Mouse (Mus musculus): ENCODE measurements around the gene Cuedc1. TPM values are rescaled to one million over a fixed set of nuclear protein-coding genes. Genes with fewer than 3 reads are reported as not detected.

Cuedc1 gene
- polyA plus RNA-seq, 1 experiment: 42.0 TPM

DNA sequence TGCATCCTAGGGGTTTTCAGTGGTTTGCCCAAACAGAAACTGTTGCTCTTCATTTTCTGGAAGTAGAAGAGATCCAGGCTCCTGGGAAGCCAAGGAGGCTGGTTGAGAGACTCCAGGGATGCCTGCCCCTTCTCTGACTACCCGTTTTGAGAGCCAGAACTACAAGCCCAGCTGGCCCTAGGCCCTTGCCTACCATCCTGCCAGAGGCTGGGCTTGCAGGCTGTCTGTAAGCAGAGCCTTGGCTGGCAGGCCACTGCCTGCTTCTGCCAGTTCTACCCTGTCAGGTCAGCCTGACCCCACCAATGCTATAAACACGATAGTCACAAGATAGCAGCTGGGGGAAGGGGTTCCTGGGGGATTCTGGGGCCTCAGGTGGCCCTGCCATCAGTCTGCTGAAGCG is 57.6 kb downstream of the Cuedc1 start:
- Histone ChIP-seq H3K27ac (ENCODE audit: insufficient read depth, low read length) (peak overlapping the region; percentile 12), H3K4me1 (ENCODE audit: control insufficient read depth, insufficient read depth, low read length) (peaks cover 48% of the 10 kb centered on the region), H3K27me3 (ENCODE audit: control insufficient read depth, insufficient read depth, low read length) (no peaks in the 10 kb centered on the region), H3K4me3 (replicated peaks; ENCODE audit: insufficient read depth, low read depth, low read length) (no peak overlapping the region)
- peak in 1 of 2 experiments; percentile 68 for DNase-seq
- TF ChIP-seq CTCF (IDR thresholded peaks at IDR 0.05; ENCODE audit: borderline replicate concordance, insufficient read depth, low read depth, low read length): no peak
- no peak for TF ChIP-seq POLR2A (IDR thresholded peaks at IDR 0.05; ENCODE audit: borderline replicate concordance, insufficient read depth, low read length)
- 38% methylated on average over 3 of the region's 3 CpGs for WGBS

DNA sequence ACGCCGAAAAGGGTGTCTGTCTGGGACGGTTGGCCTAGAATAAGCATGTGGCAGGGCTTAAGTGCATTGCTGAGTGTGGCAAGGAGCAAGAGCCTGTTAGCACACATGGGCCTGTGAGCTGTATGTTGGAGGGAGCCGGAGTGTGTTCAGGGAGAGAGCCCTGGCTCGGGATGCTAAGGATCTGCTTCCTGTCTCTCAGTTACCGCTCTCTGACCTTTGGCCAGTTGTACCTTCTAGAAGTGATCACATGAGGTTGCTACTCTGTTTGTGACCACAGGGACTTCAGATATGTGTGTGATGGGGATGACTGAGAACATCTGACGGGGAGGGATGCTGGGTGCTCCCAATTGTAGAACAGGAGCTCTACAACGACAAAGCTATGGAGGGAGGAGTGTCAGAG is 58.1 kb downstream of the Cuedc1 start:
- 55% methylated on average over 8 of the region's 8 CpGs for WGBS
- Histone ChIP-seq H3K27ac (ENCODE audit: insufficient read depth, low read length) (0 out of 2 replicates have a peak overlapping the region, but pooled peaks have one; percentile 12), H3K4me1 (ENCODE audit: control insufficient read depth, insufficient read depth, low read length) (peaks cover 49% of the 10 kb centered on the region)

DNA sequence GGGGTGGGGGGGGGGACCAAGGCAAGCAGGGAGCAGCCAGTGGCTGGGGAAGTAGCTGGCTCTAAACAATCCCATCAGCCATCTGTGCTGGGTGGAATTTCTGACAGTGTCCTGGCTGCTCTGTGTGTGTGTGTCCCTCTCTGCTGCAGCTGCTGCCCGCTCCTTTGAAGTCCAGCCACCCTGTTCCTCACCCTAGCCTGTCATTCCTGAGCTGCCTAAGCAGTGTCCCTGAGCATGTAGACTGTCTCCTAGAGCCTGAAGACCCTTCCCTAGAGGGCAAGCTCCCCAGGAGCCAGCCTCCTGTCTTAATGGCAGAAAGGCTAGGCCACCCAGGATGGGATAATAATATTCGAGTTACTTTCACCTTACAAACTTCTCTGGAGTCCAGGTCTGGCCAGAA is 58.5 kb downstream of the Cuedc1 start:
- DNase-seq: no peak
- Histone ChIP-seq H3K4me1 (ENCODE audit: control insufficient read depth, insufficient read depth, low read length) (peaks cover 48% of the 10 kb centered on the region), H3K27ac (ENCODE audit: insufficient read depth, low read length) (peak overlapping the region; percentile 13; the same call in 1 of the 2 replicates)

More for the DNA sequence above, 58.1 kb downstream of the Cuedc1 start:
- no peak for TF ChIP-seq CTCF (IDR thresholded peaks at IDR 0.05; ENCODE audit: borderline replicate concordance, insufficient read depth, low read depth, low read length)
- TF ChIP-seq POLR2A (IDR thresholded peaks at IDR 0.05; ENCODE audit: borderline replicate concordance, insufficient read depth, low read length): no peak
- no peaks in the 10 kb centered on the region for H3K27me3 ChIP-seq (ENCODE audit: control insufficient read depth, insufficient read depth, low read length)
- no peak for DNase-seq
- H3K4me3 ChIP-seq (replicated peaks; ENCODE audit: insufficient read depth, low read depth, low read length): no peak overlapping the region

DNA sequence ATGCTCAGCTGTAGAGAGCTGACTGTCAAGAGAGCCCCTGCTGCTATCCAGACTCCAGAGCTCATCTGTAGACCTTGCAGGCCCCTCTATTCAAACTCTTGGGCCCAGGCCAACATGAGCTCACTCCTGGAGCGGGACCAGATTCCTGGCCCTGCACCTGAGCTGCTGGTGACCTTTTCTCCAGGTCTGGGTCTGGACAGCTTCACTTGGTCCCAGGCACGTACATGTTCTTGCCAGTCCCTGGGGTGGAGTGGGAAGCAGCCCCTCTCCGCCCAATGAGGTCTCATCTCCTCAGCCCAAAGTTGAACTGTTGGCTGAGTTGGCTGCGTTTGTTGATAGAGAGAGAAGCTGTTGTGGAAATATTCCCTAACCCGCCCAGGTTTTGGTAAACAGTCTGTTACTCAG is 61.0 kb downstream of the Cuedc1 start:
- peak; percentile 67 to 75 for DNase-seq
- Histone ChIP-seq H3K4me3 (replicated peaks; ENCODE audit: insufficient read depth, low read depth, low read length) (no peak overlapping the region), H3K4me1 (ENCODE audit: control insufficient read depth, insufficient read depth, low read length) (peaks cover 42% of the 10 kb centered on the region), H3K27ac (ENCODE audit: insufficient read depth, low read length) (peak overlapping the region; percentile 26), H3K27me3 (ENCODE audit: control insufficient read depth, insufficient read depth, low read length) (no peaks in the 10 kb centered on the region)
- WGBS: 39% methylated on average over 5 of the region's 5 CpGs
- TF ChIP-seq CTCF (IDR thresholded peaks at IDR 0.05; ENCODE audit: borderline replicate concordance, insufficient read depth, low read depth, low read length) (no peak), POLR2A (IDR thresholded peaks at IDR 0.05; ENCODE audit: borderline replicate concordance, insufficient read depth, low read length) (no peak)

More for the DNA sequence above, 58.5 kb downstream of the Cuedc1 start:
- WGBS: 59% methylated on average over 2 of the region's 2 CpGs
- Histone ChIP-seq H3K4me3 (replicated peaks; ENCODE audit: insufficient read depth, low read depth, low read length) (no peak overlapping the region), H3K27me3 (ENCODE audit: control insufficient read depth, insufficient read depth, low read length) (no peaks in the 10 kb centered on the region)
- TF ChIP-seq CTCF (IDR thresholded peaks at IDR 0.05; ENCODE audit: borderline replicate concordance, insufficient read depth, low read depth, low read length) (no peak), POLR2A (IDR thresholded peaks at IDR 0.05; ENCODE audit: borderline replicate concordance, insufficient read depth, low read length) (no peak)

DNA sequence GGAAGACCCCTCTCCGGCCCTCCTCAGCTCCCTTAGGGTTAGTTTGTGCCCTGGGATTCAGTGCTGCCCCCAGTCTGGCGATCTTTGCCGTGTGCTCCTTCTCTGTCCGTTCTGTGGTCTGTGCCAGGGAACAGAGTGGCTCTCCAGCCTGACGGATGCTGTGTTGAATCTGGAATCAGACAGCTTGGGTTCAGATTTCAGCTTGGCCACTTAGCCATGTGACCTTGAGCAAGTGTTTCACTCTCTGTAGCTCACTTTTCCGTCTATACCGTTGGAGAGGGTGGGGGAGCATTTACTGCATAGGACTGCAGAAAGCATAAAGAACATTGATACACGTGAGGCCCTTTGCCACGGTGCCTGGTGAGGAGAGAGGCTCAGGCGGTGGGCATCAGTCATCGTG is 61.5 kb downstream of the Cuedc1 start:
- H3K4me3 ChIP-seq (replicated peaks; ENCODE audit: insufficient read depth, low read depth, low read length): no peak overlapping the region
- H3K4me1 ChIP-seq (ENCODE audit: control insufficient read depth, insufficient read depth, low read length): peaks cover 44% of the 10 kb centered on the region
- no peak for TF ChIP-seq CTCF (IDR thresholded peaks at IDR 0.05; ENCODE audit: borderline replicate concordance, insufficient read depth, low read depth, low read length)
- no peak for TF ChIP-seq POLR2A (IDR thresholded peaks at IDR 0.05; ENCODE audit: borderline replicate concordance, insufficient read depth, low read length)
- no peak for DNase-seq
- H3K27ac ChIP-seq (ENCODE audit: insufficient read depth, low read length): peak overlapping the region; percentile 8; the same call in 1 of the 2 replicates
- no peaks in the 10 kb centered on the region for H3K27me3 ChIP-seq (ENCODE audit: control insufficient read depth, insufficient read depth, low read length)
- WGBS: 48% methylated on average over 11 of the region's 11 CpGs

DNA sequence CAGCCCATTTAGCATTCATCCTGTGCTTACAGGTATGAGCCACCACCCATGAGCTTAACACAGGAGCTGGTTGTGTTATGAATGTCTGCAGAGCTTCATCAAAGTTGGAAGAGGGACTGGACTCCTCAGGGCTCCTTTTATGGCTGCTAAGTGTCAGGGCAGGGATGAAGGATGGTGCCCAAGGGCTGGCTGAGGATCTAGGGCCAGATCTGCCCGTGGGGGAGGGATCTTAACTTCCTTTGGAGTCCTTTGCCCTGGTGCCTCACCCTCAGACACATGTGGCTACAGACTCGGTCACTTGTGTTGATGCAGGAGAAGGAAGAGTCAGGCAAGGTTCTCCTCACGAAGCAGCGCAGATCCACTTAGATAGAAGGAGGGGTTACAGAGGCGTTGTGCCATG is 62.5 kb downstream of the Cuedc1 start:
- H3K4me3 ChIP-seq (replicated peaks; ENCODE audit: insufficient read depth, low read depth, low read length): no peak overlapping the region
- no peak for TF ChIP-seq POLR2A (IDR thresholded peaks at IDR 0.05; ENCODE audit: borderline replicate concordance, insufficient read depth, low read length)
- TF ChIP-seq CTCF (IDR thresholded peaks at IDR 0.05; ENCODE audit: borderline replicate concordance, insufficient read depth, low read depth, low read length): no peak
- no peaks in the 10 kb centered on the region for H3K27me3 ChIP-seq (ENCODE audit: control insufficient read depth, insufficient read depth, low read length)
- no peak for DNase-seq
- H3K27ac ChIP-seq (ENCODE audit: insufficient read depth, low read length): 0 out of 2 replicates have a peak overlapping the region, but pooled peaks have one; percentile 17
- H3K4me1 ChIP-seq (ENCODE audit: control insufficient read depth, insufficient read depth, low read length): peaks cover 48% of the 10 kb centered on the region
- WGBS: 88% methylated on average over 5 of the region's 5 CpGs

DNA sequence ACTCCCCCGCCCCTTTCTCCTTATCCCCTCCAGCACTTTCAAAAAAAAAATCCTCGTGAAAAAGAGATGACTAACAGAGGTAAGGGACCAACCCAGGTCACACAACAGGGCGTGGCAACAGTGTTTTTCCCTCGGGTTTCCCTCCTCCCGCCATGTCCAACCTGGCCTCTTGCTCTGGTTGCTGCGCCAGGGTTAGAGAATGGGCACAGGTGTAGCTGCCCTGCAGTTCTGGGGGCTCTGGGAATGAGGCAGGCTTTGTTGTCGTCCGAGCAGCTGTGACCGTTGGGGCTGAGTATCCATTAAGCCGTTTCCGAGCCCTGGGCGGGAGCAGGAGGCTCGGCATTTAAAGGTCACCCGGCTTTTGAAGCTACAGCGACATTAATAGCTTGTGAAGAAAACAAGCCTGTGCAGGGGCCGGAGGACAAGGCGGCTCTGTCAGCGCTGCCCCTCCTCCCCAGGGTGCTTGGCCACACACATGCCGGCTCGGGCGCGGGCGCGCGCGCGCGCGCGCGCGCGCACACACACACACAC is 63.3 kb downstream of the Cuedc1 start:
- peak overlapping the region; percentile 57 for H3K4me3 ChIP-seq (replicated peaks; ENCODE audit: insufficient read depth, low read depth, low read length)
- peaks cover 44% of the 10 kb centered on the region for H3K4me1 ChIP-seq (ENCODE audit: control insufficient read depth, insufficient read depth, low read length)
- 3% methylated on average over 20 of the region's 33 CpGs for WGBS
- TF ChIP-seq POLR2A (IDR thresholded peaks at IDR 0.05; ENCODE audit: borderline replicate concordance, insufficient read depth, low read length) (peak; percentile 32), CTCF (IDR thresholded peaks at IDR 0.05; ENCODE audit: borderline replicate concordance, insufficient read depth, low read depth, low read length) (no peak)
- no peaks in the 10 kb centered on the region for H3K27me3 ChIP-seq (ENCODE audit: control insufficient read depth, insufficient read depth, low read length)
- DNase-seq: peak; percentile 80 to 81
- H3K27ac ChIP-seq (ENCODE audit: insufficient read depth, low read length): peak overlapping the region; percentile 98

DNA sequence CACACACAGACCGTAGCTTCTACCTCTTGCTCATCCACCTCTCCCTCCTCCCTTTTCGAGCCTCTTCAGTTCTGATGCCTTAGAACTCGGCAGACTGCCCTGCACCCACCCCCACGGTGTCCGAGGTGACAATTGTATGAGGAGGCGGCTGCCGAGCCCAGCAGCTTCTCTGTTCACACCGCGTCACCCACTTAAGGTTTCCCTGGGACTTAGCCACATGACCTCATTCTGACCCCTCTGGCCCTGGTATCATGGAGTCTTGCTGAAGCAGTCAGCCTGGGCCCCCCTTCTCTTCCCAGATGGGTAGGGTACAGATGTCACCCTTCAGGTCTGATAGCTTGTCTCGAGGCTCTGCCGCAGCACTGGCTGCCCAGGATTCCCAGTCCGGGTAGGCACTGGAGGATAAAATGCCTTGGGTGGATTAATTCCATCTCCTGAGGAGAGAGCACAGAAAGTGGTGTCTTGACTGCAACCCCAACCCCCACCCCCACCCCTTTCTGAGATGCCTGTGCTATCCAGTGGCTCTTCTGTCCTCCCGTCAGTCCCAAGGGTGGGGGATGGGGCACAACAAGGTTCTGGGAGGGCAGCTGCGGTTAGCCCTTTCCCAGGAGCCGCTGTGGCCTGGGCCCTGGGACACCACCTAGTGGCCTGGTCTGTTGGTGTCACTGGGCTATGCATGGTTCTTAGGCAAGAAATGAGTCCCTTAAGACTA is 63.9 kb downstream of the Cuedc1 start:
- WGBS: under 1% methylated on average over 14 of the region's 15 CpGs
- Histone ChIP-seq H3K4me1 (ENCODE audit: control insufficient read depth, insufficient read depth, low read length) (peaks cover 37% of the 10 kb centered on the region), H3K27ac (ENCODE audit: insufficient read depth, low read length) (peak overlapping the region; percentile 98), H3K27me3 (ENCODE audit: control insufficient read depth, insufficient read depth, low read length) (no peaks in the 10 kb centered on the region), H3K4me3 (replicated peaks; ENCODE audit: insufficient read depth, low read depth, low read length) (peak overlapping the region; percentile 87)
- peak; percentile 93 for DNase-seq
- TF ChIP-seq POLR2A (IDR thresholded peaks at IDR 0.05; ENCODE audit: borderline replicate concordance, insufficient read depth, low read length) (0 out of 2 replicates have a peak, but pooled peaks have one; percentile 21), CTCF (IDR thresholded peaks at IDR 0.05; ENCODE audit: borderline replicate concordance, insufficient read depth, low read depth, low read length) (peak; percentile 91)
